Mouse (Mus musculus) myocyte (in vitro differentiated cells): ENCODE results near the gene Nfil3. TPM values are rescaled to one million over a fixed set of nuclear protein-coding genes. Genes with fewer than 3 reads are reported as not detected.

Experiments used
- H3K27me3 ChIP-seq: one replicate; pipeline ENCODE4 v1.6.1; 2011; ENCODE audit not compliant: control insufficient read depth, insufficient read depth, insufficient read length
- H3K36me3 ChIP-seq: one replicate; pipeline ENCODE4 v1.6.1; 2011; ENCODE audit not compliant: control insufficient read depth, insufficient read depth
- H3K4me2 ChIP-seq: one replicate; pipeline ENCODE4 v1.6.1; 2011; ENCODE audit warnings: low read depth, control low read depth
- H3K4me3 ChIP-seq: one replicate; pipeline ENCODE4 v1.5.1; 2011; ENCODE audit warnings: mild to moderate bottlenecking, control low read depth, moderate library complexity
- H3K79me2 ChIP-seq: one replicate; pipeline ENCODE4 v1.6.1; 2011; ENCODE audit not compliant: control insufficient read depth, insufficient read depth
- H3ac ChIP-seq: one replicate; pipeline ENCODE4 v1.6.1; 2011; ENCODE audit not compliant: control insufficient read depth, insufficient read length
- CEBPB ChIP-seq: IDR thresholded peaks from 2 replicates; pipeline ENCODE4 v1.6.1; 2011; ENCODE audit warnings: mild to moderate bottlenecking, moderate library complexity; ENCODE audit not compliant: poor library complexity, insufficient read depth, severe bottlenecking
- E2F4 ChIP-seq: IDR thresholded peaks from one replicate; pipeline ENCODE4 v1.6.1; 2011; ENCODE audit warnings: mild to moderate bottlenecking, control low read depth, moderate library complexity; ENCODE audit not compliant: insufficient read depth
- MAX ChIP-seq: IDR thresholded peaks from one replicate; pipeline ENCODE4 v1.6.1; 2011; ENCODE audit warnings: low read depth, mild to moderate bottlenecking, control low read depth
- MYOD1 ChIP-seq, 3 experiments: IDR thresholded peaks; one replicate each; pipeline ENCODE4 v1.6.1; 2011; ENCODE audit warnings: control low read depth in 2 of 3, low read depth in 2 of 3, mild to moderate bottlenecking in 2 of 3, moderate library complexity in 1 of 3; ENCODE audit not compliant: insufficient read length in 2 of 3, control insufficient read depth in 1 of 3
- MYOG ChIP-seq, 3 experiments: IDR thresholded peaks; one replicate each; pipeline ENCODE4 v1.6.1; 2011; ENCODE audit warnings: control low read depth in 2 of 3, low read depth in 2 of 3, mild to moderate bottlenecking in 2 of 3; ENCODE audit not compliant: insufficient read length in 2 of 3, control insufficient read depth in 1 of 3, insufficient read depth in 1 of 3
- POLR2A ChIP-seq: IDR thresholded peaks from one replicate; pipeline ENCODE4 v1.6.1; 2011; ENCODE audit warnings: low read depth, mild to moderate bottlenecking, control low read depth, moderate library complexity; ENCODE audit not compliant: insufficient read length
- POLR2AphosphoS2 ChIP-seq: IDR thresholded peaks from one replicate; pipeline ENCODE4 v1.6.1; 2011; ENCODE audit warnings: low read depth, control low read depth; ENCODE audit not compliant: insufficient read length
- REST ChIP-seq: IDR thresholded peaks from one replicate; pipeline ENCODE4 v1.6.1; 2011; ENCODE audit warnings: mild to moderate bottlenecking, control low read depth, moderate library complexity; ENCODE audit not compliant: insufficient read depth, insufficient read length
- SRF ChIP-seq: IDR thresholded peaks from one replicate; pipeline ENCODE4 v1.6.1; 2011; ENCODE audit warnings: low read depth; ENCODE audit not compliant: control insufficient read depth, insufficient read length
- TCF12 ChIP-seq: IDR thresholded peaks from one replicate; pipeline ENCODE4 v1.6.1; 2011; ENCODE audit warnings: mild to moderate bottlenecking, control low read depth; ENCODE audit not compliant: poor library complexity, insufficient read depth, severe bottlenecking
- TCF3 ChIP-seq: IDR thresholded peaks from one replicate; pipeline ENCODE4 v1.6.1; 2011; ENCODE audit warnings: low read depth, control low read depth; ENCODE audit not compliant: insufficient read length
- USF1 ChIP-seq: IDR thresholded peaks from one replicate; pipeline ENCODE4 v1.6.1; 2011; ENCODE audit warnings: low read depth, mild to moderate bottlenecking, control low read depth, moderate library complexity
- polyA plus RNA-seq: library from polyadenylated mRNA; unstranded; fragments of >200 nt; fragmentation: generic; extraction: Trizol; gene quantifications from one replicate; pipeline ENCODE4 v1.2.1, GENCODE M21; 2012; ENCODE audit warnings: missing spikeins

Nfil3 gene
- polyA plus RNA-seq, result 60.6 TPM

DNA sequence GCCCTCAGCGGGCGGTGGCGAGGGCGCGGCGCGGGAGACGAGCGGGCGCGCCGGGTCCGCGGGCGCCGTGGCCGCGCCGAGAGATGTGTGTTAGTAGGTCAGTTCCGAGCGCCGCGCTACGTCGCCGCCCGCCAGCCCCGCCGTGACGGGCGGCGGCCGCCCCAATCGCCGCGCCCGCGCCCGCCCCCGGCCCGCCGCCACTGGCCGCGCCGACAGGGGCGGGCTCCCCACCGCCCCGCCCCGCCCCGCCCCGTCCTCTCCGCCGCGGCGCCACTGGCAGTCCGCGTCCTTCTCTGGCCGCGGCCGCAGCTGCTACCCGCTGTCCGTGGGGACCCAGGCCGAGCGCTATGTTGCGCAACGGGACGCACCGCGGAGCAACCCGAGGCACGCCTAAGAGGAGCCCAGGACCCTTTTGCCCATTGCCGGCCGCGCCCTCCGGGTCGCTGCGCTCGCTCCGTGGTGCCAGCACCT lies at the start of gene Nfil3:
Gene Nfil3 (minus strand): TSS at position 123 of the 471 bp plus-strand sequence.
- TF ChIP-seq E2F4 (no peak), REST (peak; percentile 8), TCF12 (no peak), POLR2AphosphoS2 (peak; percentile 94), SRF (no peak), MYOD1 (IDR thresholded peaks at IDR 0.05; ENCODE audit: control insufficient read depth in 1 of 3, insufficient read length in 2 of 3, low read depth in 2 of 3) (peak in 2 of 3 experiments; percentile 77 to 89), CEBPB (peak; percentile 98), USF1 (no peak), POLR2A (peak; percentile 97), MYOG (IDR thresholded peaks at IDR 0.05; ENCODE audit: control insufficient read depth in 1 of 3, insufficient read depth in 1 of 3, insufficient read length in 2 of 3, low read depth in 2 of 3) (peak; percentile 13 to 92 (median 91)), TCF3 (peak; percentile 69), MAX (no peak)
- Histone ChIP-seq H3K79me2 (peaks cover 38% of the 10 kb centered on the region), H3ac (peak within 1 kb of the TSS; percentile 73), H3K36me3 (peaks cover 9% of the 10 kb centered on the region), H3K4me2 (peak within 1 kb of the TSS; percentile 99), H3K4me3 (peak within 1 kb of the TSS; percentile 95), H3K27me3 (no peaks in the 10 kb centered on the region)

DNA sequence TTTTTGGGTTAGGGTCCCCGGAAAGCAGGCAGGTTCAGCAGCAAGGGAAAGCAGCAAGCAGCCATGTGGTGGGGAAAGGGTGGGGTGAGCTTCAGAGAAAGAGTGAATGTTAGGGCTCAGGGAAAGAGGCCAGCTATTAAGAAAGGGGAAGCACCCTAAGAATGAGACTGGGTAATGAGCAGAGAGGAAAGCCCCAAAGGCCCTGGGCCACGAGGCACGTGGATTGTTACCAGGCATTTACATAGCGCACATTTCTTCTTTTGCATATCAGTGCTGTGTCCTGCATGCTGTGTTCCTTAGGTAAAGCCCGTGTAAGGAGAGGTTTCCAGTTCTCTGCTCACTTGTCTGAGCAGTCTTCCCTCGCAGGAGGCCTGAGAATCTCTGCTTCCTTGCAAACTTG lies 43.4 kb upstream of the Nfil3 start:
- Histone ChIP-seq H3K27me3 (no peaks in the 10 kb centered on the region), H3K36me3 (no peaks in the 10 kb centered on the region), H3ac (no peak overlapping the region), H3K4me2 (no peak overlapping the region), H3K4me3 (no peak overlapping the region), H3K79me2 (no peaks in the 10 kb centered on the region)
- TF ChIP-seq MYOG (IDR thresholded peaks at IDR 0.05; ENCODE audit: control insufficient read depth in 1 of 3, insufficient read depth in 1 of 3, insufficient read length in 2 of 3, low read depth in 2 of 3), result no peak
- TF ChIP-seq MAX, result no peak
- no peak for TF ChIP-seq POLR2A
- no peak for TF ChIP-seq REST
- no peak for TF ChIP-seq TCF3
- no peak for TF ChIP-seq MYOD1 (IDR thresholded peaks at IDR 0.05; ENCODE audit: control insufficient read depth in 1 of 3, insufficient read length in 2 of 3, low read depth in 2 of 3)
- no peak for TF ChIP-seq POLR2AphosphoS2
- no peak for TF ChIP-seq E2F4
- no peak for TF ChIP-seq CEBPB
- no peak for TF ChIP-seq TCF12
- TF ChIP-seq SRF, result no peak
- no peak for TF ChIP-seq USF1

GRCm38 (mm10) chr13:53020282-53020681 lies 39.4 kb upstream of the Nfil3 start:
- no peak overlapping the region for H3K4me2 ChIP-seq

GRCm38 (mm10) chr13:53019532-53019931 lies 38.7 kb upstream of the Nfil3 start:
- no peak overlapping the region for H3K4me3 ChIP-seq
- H3K79me2 ChIP-seq, result no peaks in the 10 kb centered on the region
- no peaks in the 10 kb centered on the region for H3K36me3 ChIP-seq
- no peak for TF ChIP-seq POLR2AphosphoS2
- no peak for TF ChIP-seq REST
- no peak for TF ChIP-seq E2F4
- no peak for TF ChIP-seq TCF12
- no peak overlapping the region for H3ac ChIP-seq
- H3K27me3 ChIP-seq, result no peaks in the 10 kb centered on the region
- H3K4me2 ChIP-seq, result no peak overlapping the region

More at GRCm38 (mm10) chr13:53020282-53020681, 39.4 kb upstream of the Nfil3 start:
- no peak overlapping the region for H3K4me3 ChIP-seq
- no peak overlapping the region for H3ac ChIP-seq
- H3K79me2 ChIP-seq, result no peaks in the 10 kb centered on the region
- no peaks in the 10 kb centered on the region for H3K36me3 ChIP-seq
- H3K27me3 ChIP-seq, result no peaks in the 10 kb centered on the region
- TF ChIP-seq MAX (no peak), SRF (no peak), REST (no peak), MYOG (IDR thresholded peaks at IDR 0.05; ENCODE audit: control insufficient read depth in 1 of 3, insufficient read depth in 1 of 3, insufficient read length in 2 of 3, low read depth in 2 of 3) (peak in 2 of 3 experiments; percentile 72 to 91), TCF12 (peak; percentile 14), CEBPB (no peak), POLR2A (no peak), POLR2AphosphoS2 (no peak), TCF3 (peak; percentile 52), MYOD1 (IDR thresholded peaks at IDR 0.05; ENCODE audit: control insufficient read depth in 1 of 3, insufficient read length in 2 of 3, low read depth in 2 of 3) (peak; percentile 19 to 95 (median 94)), USF1 (no peak), E2F4 (no peak)

GRCm38 (mm10) chr13:53018976-53019375 lies 38.1 kb upstream of the Nfil3 start:
- no peak overlapping the region for H3ac ChIP-seq
- TF ChIP-seq MYOD1 (IDR thresholded peaks at IDR 0.05; ENCODE audit: control insufficient read depth in 1 of 3, insufficient read length in 2 of 3, low read depth in 2 of 3) (no peak), POLR2A (no peak), TCF3 (no peak), POLR2AphosphoS2 (no peak), E2F4 (no peak), SRF (no peak), CEBPB (no peak), MAX (no peak), TCF12 (no peak), REST (no peak), MYOG (IDR thresholded peaks at IDR 0.05; ENCODE audit: control insufficient read depth in 1 of 3, insufficient read depth in 1 of 3, insufficient read length in 2 of 3, low read depth in 2 of 3) (no peak), USF1 (no peak)

More at GRCm38 (mm10) chr13:53018976-53019375, 38.1 kb upstream of the Nfil3 start:
- Histone ChIP-seq H3K36me3 (no peaks in the 10 kb centered on the region), H3K27me3 (no peaks in the 10 kb centered on the region), H3K4me3 (no peak overlapping the region), H3K79me2 (no peaks in the 10 kb centered on the region), H3K4me2 (no peak overlapping the region)
